ENCODE assay signal across 36 mouse cellular contexts in the genomic region with DNA sequence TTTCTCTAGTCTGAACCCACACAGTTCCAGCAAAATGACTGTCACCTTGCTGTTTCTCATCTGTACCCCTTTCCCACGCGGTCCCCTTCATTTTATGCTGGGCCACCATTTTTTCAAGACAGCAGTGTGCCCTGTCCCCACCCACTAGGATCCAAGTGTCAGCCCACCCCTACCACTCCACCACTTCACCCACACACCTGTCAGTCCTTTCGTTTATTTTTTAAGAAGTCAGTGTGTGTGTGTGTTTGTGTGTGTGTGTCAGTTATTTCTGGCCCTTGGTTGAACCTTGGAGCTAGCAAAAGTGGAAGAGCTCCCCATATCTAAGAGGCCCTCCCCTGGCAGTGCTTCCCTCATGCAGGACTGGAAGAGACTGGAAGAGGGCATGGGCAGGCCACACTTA. TPM values are rescaled to one million over a fixed set of nuclear protein-coding genes. Genes with fewer than 3 reads are reported as not detected.
DNase-seq lines count a peak whose midpoint lies in the region; ATAC-seq and TF ChIP-seq lines count a peak whose summit lies in the region.
"Had no signal": no experiment of that assay in that cellular context is flagged by ENCODE, and none has a peak within 500 bp of the region (broad histone marks: within the 10 kb centered on the region; RNA-seq: fewer than 3 reads in every experiment).

No protein-coding gene starts in this region.

- peak overlapping the region; percentile 34 for H3K4me3 ChIP-seq in bone marrow, adult 2 months (replicated peaks; ENCODE audit: control insufficient read depth, low read depth, low read length)
- H3K4me3 ChIP-seq in intestine, postnatal 0 days (ENCODE audit: low read depth, low read length) = no peak overlapping the region
- H3K4me3 ChIP-seq in heart, adult 2 months = no peak overlapping the region
- H3K4me3 ChIP-seq: embryonic facial prominence, embryonic 12.5 days; heart, embryonic 10.5 days; heart, embryonic 15.5 days; hindbrain, embryonic 12.5 days; layer of hippocampus, adult 2 months; limb, embryonic 13.5 days; liver, embryonic 12.5 days; megakaryocyte, embryonic 14.5 days; midbrain, embryonic 12.5 days; neural tube, embryonic 15.5 days; stomach, embryonic 15.5 days had no signal

- H3K4me1 ChIP-seq in bone marrow, adult 2 months (ENCODE audit: control insufficient read depth, insufficient read depth, low read length) = no peaks in the 10 kb centered on the region; the same call in 1 of the 2 replicates
- no peaks in the 10 kb centered on the region for H3K4me1 ChIP-seq in intestine, postnatal 0 days (replicated peaks; ENCODE audit: control insufficient read depth, insufficient read depth, low read length)
- no peaks in the 10 kb centered on the region for H3K4me1 ChIP-seq in heart, adult 2 months (ENCODE audit: control insufficient read depth, insufficient read depth, low read length)
- H3K4me1 ChIP-seq: embryonic facial prominence, embryonic 12.5 days; heart, embryonic 10.5 days; heart, embryonic 15.5 days; limb, embryonic 13.5 days; liver, embryonic 12.5 days; midbrain, embryonic 12.5 days; stomach, embryonic 15.5 days had no signal

- no peak for TF ChIP-seq EP300 in heart, adult 2 months (IDR thresholded peaks at IDR 0.05; ENCODE audit: insufficient read depth, low read depth, low read length)

- H3K4me2 ChIP-seq in intestine, postnatal 0 days (replicated peaks; ENCODE audit: low read depth) = no peak overlapping the region
- H3K4me2 ChIP-seq: embryonic facial prominence, embryonic 12.5 days; heart, embryonic 15.5 days; hindbrain, embryonic 12.5 days; limb, embryonic 13.5 days; liver, embryonic 12.5 days; midbrain, embryonic 12.5 days; neural tube, embryonic 15.5 days; stomach, embryonic 15.5 days had no signal

- TF ChIP-seq CTCF in bone marrow, adult 2 months (IDR thresholded peaks at IDR 0.05; ENCODE audit: control insufficient read depth, insufficient read depth, low read length) = no peak
- no peak for TF ChIP-seq CTCF in intestine, postnatal 0 days (IDR thresholded peaks at IDR 0.05; ENCODE audit: low read depth)
- TF ChIP-seq CTCF in heart, adult 2 months (IDR thresholded peaks at IDR 0.05) = no peak

- peak; percentile 16 for ATAC-seq in CD4-positive, CD25-positive, alpha-beta regulatory T cell, adult 4 months
- ATAC-seq in intestine, postnatal 0 days = no peak
- ATAC-seq: forebrain, embryonic 14.5 days; hindbrain, postnatal 0 days; liver, postnatal 0 days had no signal

- WGBS in bone marrow, adult 2 months = 63% methylated on average over 3 of the region's 3 CpGs
- 70% methylated on average over 3 of the region's 3 CpGs for WGBS in intestine, postnatal 0 days
- WGBS in heart, adult 2 months = 79% methylated on average over 3 of the region's 3 CpGs

- peak overlapping the region; percentile 56 for H3K27ac ChIP-seq in bone marrow, adult 2 months (ENCODE audit: control insufficient read depth, insufficient read depth, low read depth, low read length, poor library complexity)
- 0 out of 2 replicates have a peak overlapping the region, but pooled peaks have one; percentile 17 for H3K27ac ChIP-seq in intestine, postnatal 0 days (ENCODE audit: low read depth, low read length)
- H3K27ac ChIP-seq in heart, adult 2 months = no peak overlapping the region
- H3K27ac ChIP-seq: embryonic facial prominence, embryonic 12.5 days; heart, embryonic 10.5 days; heart, embryonic 15.5 days; hindbrain, embryonic 12.5 days; hindbrain, postnatal 0 days; layer of hippocampus, adult 2 months; limb, embryonic 13.5 days; liver, embryonic 12.5 days; midbrain, embryonic 12.5 days; neural tube, embryonic 15.5 days; stomach, embryonic 15.5 days had no signal

- H3K9ac ChIP-seq in intestine, postnatal 0 days (ENCODE audit: low read depth, low read length) = no peak overlapping the region
- H3K9ac ChIP-seq in heart, adult 2 months (ENCODE audit: low read depth, low read length) = no peak overlapping the region
- H3K9ac ChIP-seq: embryonic facial prominence, embryonic 12.5 days; heart, embryonic 15.5 days; hindbrain, embryonic 12.5 days; limb, embryonic 13.5 days; liver, embryonic 12.5 days; liver, postnatal 0 days; midbrain, embryonic 12.5 days; neural tube, embryonic 15.5 days; stomach, embryonic 15.5 days had no signal

- H3K36me3 ChIP-seq in intestine, postnatal 0 days (ENCODE audit: control insufficient read depth, insufficient read depth) = no peaks in the 10 kb centered on the region
- no peaks in the 10 kb centered on the region for H3K36me3 ChIP-seq in heart, adult 2 months (ENCODE audit: control insufficient read depth, insufficient read depth, low read length)
- H3K36me3 ChIP-seq: embryonic facial prominence, embryonic 12.5 days; heart, embryonic 10.5 days; heart, embryonic 15.5 days; hindbrain, embryonic 12.5 days; limb, embryonic 13.5 days; liver, embryonic 12.5 days; midbrain, embryonic 12.5 days; neural tube, embryonic 15.5 days; stomach, embryonic 15.5 days had no signal

- TF ChIP-seq POLR2A in bone marrow, adult 2 months (IDR thresholded peaks at IDR 0.05; ENCODE audit: borderline replicate concordance, control insufficient read depth, low read depth, low read length) = no peak
- no peak for TF ChIP-seq POLR2A in heart, adult 2 months (IDR thresholded peaks at IDR 0.05; ENCODE audit: insufficient read depth, low read depth, low read length)

- H3K9me3 ChIP-seq in intestine, postnatal 0 days (ENCODE audit: control insufficient read depth) = no peaks in the 10 kb centered on the region
- H3K9me3 ChIP-seq: embryonic facial prominence, embryonic 12.5 days; heart, embryonic 10.5 days; heart, embryonic 15.5 days; hindbrain, embryonic 12.5 days; neural tube, embryonic 15.5 days; stomach, embryonic 15.5 days had no signal

- H3K79me2 ChIP-seq in heart, adult 2 months (replicated peaks; ENCODE audit: control insufficient read depth, insufficient read depth, low read length) = no peaks in the 10 kb centered on the region

- peak; percentile 59 for DNase-seq in CD4-positive, CD25-positive, alpha-beta regulatory T cell, adult 2 months (ENCODE audit: low read depth, low spot score)
- no peak for DNase-seq in yolk sac, embryonic 10.5 days (ENCODE audit: low spot score)
- no peak for DNase-seq in heart, adult 2 months
- DNase-seq: adrenal gland, adult 2 months; cerebellum, adult 8-10 months; embryo, embryonic 11 days; gastrocnemius, postnatal 14 days; heart, postnatal 36 days; kidney, adult 2 months; kidney, postnatal 36 days; liver, postnatal 0 days; right cerebral cortex, adult 18-20 months; right cerebral cortex, postnatal 4 days had no signal

- intact Hi-C loops in heart, adult 2 months (cut with DNase I) = no loop called here

- no peaks in the 10 kb centered on the region for H3K27me3 ChIP-seq in intestine, postnatal 0 days (replicated peaks; ENCODE audit: control insufficient read depth, insufficient read depth, low read length)
- H3K27me3 ChIP-seq in heart, adult 2 months (ENCODE audit: control insufficient read depth, insufficient read depth, low read length) = no peaks in the 10 kb centered on the region
- H3K27me3 ChIP-seq: embryonic facial prominence, embryonic 12.5 days; heart, embryonic 15.5 days; hindbrain, embryonic 12.5 days; limb, embryonic 13.5 days; liver, embryonic 12.5 days; megakaryocyte, embryonic 14.5 days; midbrain, embryonic 12.5 days; neural tube, embryonic 15.5 days; stomach, embryonic 15.5 days had no signal

RNA-seq across cellular contexts. Expression of a gene that starts 1.7 kb away (rescaled TPM):
- 1,000 to 10,000 TPM; 1,659 to 2,511 TPM for polyA plus RNA-seq in CD4-positive, CD25-positive, alpha-beta regulatory T cell, adult 4 months (2017; shearing (Covaris generic))
- polyA plus RNA-seq in bone marrow, adult 2 months (2011; ENCODE audit: insufficient read depth, insufficient read length, low replicate concordance, missing spikeins) = 15.3 and 36.7 TPM in 2 replicates
- 0.58 and 0.64 TPM in 2 replicates for polyA plus RNA-seq in intestine, postnatal 0 days (2015; fragmentation: Nextera tagmentation; extraction: Ambion mirVana)
- total RNA-seq in heart, adult 2 months (2021) = 1 to 10 TPM; 1.0 to 1.5 TPM
- polyA plus RNA-seq in heart, adult 2 months (2012; rRNA removed) = 3.0 and 4.8 TPM in 2 replicates
- total RNA-seq: granulocyte monocyte progenitor cell, adult 5-6 weeks; hindbrain, postnatal 0 days; layer of hippocampus, adult 2 months; layer of hippocampus, postnatal 25 days; left cerebral cortex, adult 8-10 months; left cerebral cortex, postnatal 36 days had no signal
- polyA plus RNA-seq: embryonic facial prominence, embryonic 12.5 days; forebrain, embryonic 14.5 days; heart, embryonic 15.5 days; hindbrain, embryonic 12.5 days; hindbrain, postnatal 0 days; limb, embryonic 13.5 days; liver, embryonic 12.5 days; midbrain, embryonic 12.5 days; neural tube, embryonic 15.5 days had no signal

RNA-seq across cellular contexts. Expression of a gene that starts 22.9 kb away (rescaled TPM):
- 100 to 1,000 TPM; 196 to 256 TPM for polyA plus RNA-seq in CD4-positive, CD25-positive, alpha-beta regulatory T cell, adult 4 months (2017; shearing (Covaris generic))
- polyA plus RNA-seq in bone marrow, adult 2 months (2011; ENCODE audit: insufficient read depth, insufficient read length, low replicate concordance, missing spikeins) = 4.7 and 7.9 TPM in 2 replicates
- polyA plus RNA-seq in intestine, postnatal 0 days (2015; fragmentation: Nextera tagmentation; extraction: Ambion mirVana) = 8.4 and 10.6 TPM in 2 replicates
- 1 to 10 TPM; 4.6 to 5.1 TPM for total RNA-seq in heart, adult 2 months (2021)
- 6.2 and 6.6 TPM in 2 replicates for polyA plus RNA-seq in heart, adult 2 months (2012; rRNA removed)

RNA-seq across cellular contexts. Expression of a gene that starts 30.1 kb away (rescaled TPM):
- polyA plus RNA-seq in CD4-positive, CD25-positive, alpha-beta regulatory T cell, adult 4 months (2017; shearing (Covaris generic)) = 100 to 1,000 TPM; 342 to 402 TPM
- polyA plus RNA-seq in bone marrow, adult 2 months (2011; ENCODE audit: insufficient read depth, insufficient read length, low replicate concordance, missing spikeins) = 19.3 and 26.4 TPM in 2 replicates
- polyA plus RNA-seq in intestine, postnatal 0 days (2015; fragmentation: Nextera tagmentation; extraction: Ambion mirVana) = 15.2 and 17.8 TPM in 2 replicates
- total RNA-seq in heart, adult 2 months (2021) = 1 to 10 TPM; 8.9 to 9.4 TPM
- 5.9 and 6.6 TPM in 2 replicates for polyA plus RNA-seq in heart, adult 2 months (2012; rRNA removed)

RNA-seq across cellular contexts. Expression of a gene that starts 50.5 kb away (rescaled TPM):
- 100 to 1,000 TPM; 600 to 617 TPM for polyA plus RNA-seq in CD4-positive, CD25-positive, alpha-beta regulatory T cell, adult 4 months (2017; shearing (Covaris generic))
- 3.6 and 5.2 TPM in 2 replicates for polyA plus RNA-seq in bone marrow, adult 2 months (2011; ENCODE audit: insufficient read depth, insufficient read length, low replicate concordance, missing spikeins)
- 0.09 and 0.16 TPM in 2 replicates for polyA plus RNA-seq in intestine, postnatal 0 days (2015; fragmentation: Nextera tagmentation; extraction: Ambion mirVana)
- total RNA-seq in heart, adult 2 months (2021) = under 1 TPM in 1 of 2 experiments, not detected in 1; 0.77 TPM
- polyA plus RNA-seq in heart, adult 2 months (2012; rRNA removed) = 0.29 and 0.70 TPM in 2 replicates
- total RNA-seq: adrenal gland, postnatal 4 days; gastrocnemius, postnatal 14 days; granulocyte monocyte progenitor cell, adult 5-6 weeks; hindbrain, postnatal 0 days; layer of hippocampus, adult 2 months; layer of hippocampus, postnatal 25 days; left cerebral cortex, adult 8-10 months; left cerebral cortex, postnatal 36 days had no signal
- polyA plus RNA-seq: adrenal gland, adult 2 months; embryonic facial prominence, embryonic 12.5 days; forebrain, embryonic 14.5 days; heart, embryonic 10.5 days; hindbrain, embryonic 12.5 days; hindbrain, postnatal 0 days; kidney, embryonic 16.5 days; limb, embryonic 13.5 days; lung, embryonic 16.5 days; midbrain, embryonic 12.5 days; neural tube, embryonic 15.5 days; stomach, embryonic 15.5 days had no signal

RNA-seq across cellular contexts. Expression of a gene that starts 50.5 kb away (rescaled TPM):
- polyA plus RNA-seq in CD4-positive, CD25-positive, alpha-beta regulatory T cell, adult 4 months (2017; shearing (Covaris generic)) = 10 to 100 TPM; 62.5 to 69.5 TPM
- polyA plus RNA-seq in bone marrow, adult 2 months (2011; ENCODE audit: insufficient read depth, insufficient read length, low replicate concordance, missing spikeins) = 15.2 TPM in 1 of 2 replicates, not detected in the other
- polyA plus RNA-seq in intestine, postnatal 0 days (2015; fragmentation: Nextera tagmentation; extraction: Ambion mirVana) = 1.3 and 2.3 TPM in 2 replicates
- 1 to 10 TPM; 3.4 to 5.6 TPM for total RNA-seq in heart, adult 2 months (2021)
- polyA plus RNA-seq in heart, adult 2 months (2012; rRNA removed) = not detected in 2 replicates
- total RNA-seq: hindbrain, postnatal 0 days; layer of hippocampus, adult 2 months; left cerebral cortex, postnatal 36 days had no signal
- polyA plus RNA-seq: adrenal gland, adult 2 months; embryonic facial prominence, embryonic 12.5 days; forebrain, embryonic 14.5 days; hindbrain, postnatal 0 days; kidney, adult 2 months; midbrain, embryonic 12.5 days; neural tube, embryonic 15.5 days had no signal

Comparison
In these comparisons a context has a peak if more than half of its experiments do, and no peak if none do; other contexts are left out.
1. RNA of a gene that starts 1.7 kb away (polyA plus RNA-seq): 1,659 to 2,511 TPM in CD4-positive, CD25-positive, alpha-beta regulatory T cell, adult 4 months; 15.3 to 36.7 TPM in bone marrow, adult 2 months, 3.0 to 4.8 TPM in heart, adult 2 months and 0.58 to 0.64 TPM in intestine, postnatal 0 days; every median in the first group is over 10 times any median in the second.
2. RNA of a gene that starts 22.9 kb away (polyA plus RNA-seq): 196 to 256 TPM in CD4-positive, CD25-positive, alpha-beta regulatory T cell, adult 4 months; 8.4 to 10.6 TPM in intestine, postnatal 0 days, 4.7 to 7.9 TPM in bone marrow, adult 2 months and 6.2 to 6.6 TPM in heart, adult 2 months; every median in the first group is over 10 times any median in the second.
3. RNA of a gene that starts 30.1 kb away (polyA plus RNA-seq): 342 to 402 TPM in CD4-positive, CD25-positive, alpha-beta regulatory T cell, adult 4 months; 19.3 to 26.4 TPM in bone marrow, adult 2 months, 15.2 to 17.8 TPM in intestine, postnatal 0 days and 5.9 to 6.6 TPM in heart, adult 2 months; every median in the first group is over 10 times any median in the second.